Mouse (Mus musculus) thymus, postnatal 0 days (tissue): Measurements from ENCODE around the gene Gmpr2. TPM values are rescaled to one million over a fixed set of nuclear protein-coding genes. Genes with fewer than 3 reads are reported as not detected.

Experiments
- DNase-seq: peaks from one replicate; pipeline ENCODE4 v3.0.0-alpha.2; 2015; ENCODE audit warnings: low spot score
- polyA plus RNA-seq: library from polyadenylated mRNA; unstranded; fragments of >200 nt; fragmentation: Nextera tagmentation; extraction: Ambion mirVana; gene quantifications from 2 replicates; pipeline ENCODE4 v1.2.1, GENCODE M21; 2015

Gmpr2 gene
- polyA plus RNA-seq, 1 experiment from 2014 or later = 71.3 TPM

GRCm38 (mm10) chr14:55723433-55723832 is 51.7 kb downstream of the Gmpr2 start:
- no peak for DNase-seq

GRCm38 (mm10) chr14:55724411-55724871 is 52.7 kb downstream of the Gmpr2 start:
- peak; percentile 92 for DNase-seq

- DNase-seq = no peak
These were observed 54.5 kb downstream of the Gmpr2 start for GRCm38 (mm10) chr14:55726261-55726660.

- no peak for DNase-seq
These were observed 56.3 kb downstream of the Gmpr2 start for GRCm38 (mm10) chr14:55727889-55728685.

Other genes with a start within 250 kb of the Gmpr2 start
- 62.4 and 63.8 TPM in 2 replicates for gene Dhrs4, start 193.2 kb upstream of the Gmpr2 start, polyA plus RNA-seq
- gene Carmil3, start 181.3 kb upstream of the Gmpr2 start, polyA plus RNA-seq = 1.1 and 1.3 TPM in 2 replicates
- gene Cpne6, start 161.5 kb upstream of the Gmpr2 start, polyA plus RNA-seq = 0.31 and 0.39 TPM in 2 replicates
- 0.07 and 0.08 TPM in 2 replicates for gene Nrl, start 147.0 kb upstream of the Gmpr2 start, polyA plus RNA-seq
- gene Pck2, start 131.7 kb upstream of the Gmpr2 start, polyA plus RNA-seq = 4.7 and 5.6 TPM in 2 replicates
- gene Dcaf11, start 111.9 kb upstream of the Gmpr2 start, polyA plus RNA-seq = 50.3 and 55.9 TPM in 2 replicates
- gene A730061H03Rik, start 111.5 kb upstream of the Gmpr2 start, polyA plus RNA-seq = 2.1 and 3.2 TPM in 2 replicates
- 0.26 and 0.33 TPM in 2 replicates for gene Fitm1, start 96.3 kb upstream of the Gmpr2 start, polyA plus RNA-seq
- gene Psme1, start 93.8 kb upstream of the Gmpr2 start, polyA plus RNA-seq = 281 and 294 TPM in 2 replicates
- 4.8 and 5.6 TPM in 2 replicates for gene Emc9, start 86.6 kb upstream of the Gmpr2 start, polyA plus RNA-seq
- gene Psme2, start 80.8 kb upstream of the Gmpr2 start, polyA plus RNA-seq = 604 and 625 TPM in 2 replicates
- 18.0 and 22.6 TPM in 2 replicates for gene Rnf31, start 80.2 kb upstream of the Gmpr2 start, polyA plus RNA-seq
- gene Irf9, start 68.4 kb upstream of the Gmpr2 start, polyA plus RNA-seq = 46.6 and 50.2 TPM in 2 replicates
- gene Rec8, start 53.9 kb upstream of the Gmpr2 start, polyA plus RNA-seq = 0.57 and 0.98 TPM in 2 replicates
- 32.8 and 39.6 TPM in 2 replicates for gene Ipo4, start 36.0 kb upstream of the Gmpr2 start, polyA plus RNA-seq
- gene Gm49378, start 34.0 kb upstream of the Gmpr2 start, polyA plus RNA-seq = 0.71 and 1.7 TPM in 2 replicates
- 71.6 and 76.7 TPM in 2 replicates for gene Tm9sf1, start 28.1 kb upstream of the Gmpr2 start, polyA plus RNA-seq
- gene Tssk4, start 21.8 kb upstream of the Gmpr2 start, polyA plus RNA-seq = 0.62 and 0.81 TPM in 2 replicates
- gene Mdp1, start 11.4 kb upstream of the Gmpr2 start, polyA plus RNA-seq = 78.1 and 80.2 TPM in 2 replicates
- 529 and 550 TPM in 2 replicates for gene Nedd8, start 183 bp downstream of the Gmpr2 start, polyA plus RNA-seq
- gene Tinf2, start 9.9 kb downstream of the Gmpr2 start, polyA plus RNA-seq = 55.4 and 57.7 TPM in 2 replicates
- gene Tgm1, start 42.0 kb downstream of the Gmpr2 start, polyA plus RNA-seq = 2.0 and 3.0 TPM in 2 replicates
- 32.2 and 39.4 TPM in 2 replicates for gene Rabggta, start 50.3 kb downstream of the Gmpr2 start, polyA plus RNA-seq
- gene Dhrs1, start 73.7 kb downstream of the Gmpr2 start, polyA plus RNA-seq = 63.6 and 65.8 TPM in 2 replicates
- 37.8 and 47.2 TPM in 2 replicates for gene Nop9, start 73.8 kb downstream of the Gmpr2 start, polyA plus RNA-seq
- 0.14 TPM in 1 of 2 replicates, not detected in the other for gene Cideb, start 86.5 kb downstream of the Gmpr2 start, polyA plus RNA-seq
- 0.78 and 1.2 TPM in 2 replicates for gene Ltb4r2, start 89.5 kb downstream of the Gmpr2 start, polyA plus RNA-seq
- gene Ltb4r1, start 94.0 kb downstream of the Gmpr2 start, polyA plus RNA-seq = 3.7 and 4.3 TPM in 2 replicates
- gene Adcy4, start 112.2 kb downstream of the Gmpr2 start, polyA plus RNA-seq = 2.2 and 2.7 TPM in 2 replicates
- 70.3 and 76.2 TPM in 2 replicates for gene Ripk3, start 116.9 kb downstream of the Gmpr2 start, polyA plus RNA-seq
- 1.7 and 2.2 TPM in 2 replicates for gene Nfatc4, start 151.2 kb downstream of the Gmpr2 start, polyA plus RNA-seq
- gene Nynrin, start 182.1 kb downstream of the Gmpr2 start, polyA plus RNA-seq = 1.7 and 2.4 TPM in 2 replicates
- gene Cbln3, start 212.5 kb downstream of the Gmpr2 start, polyA plus RNA-seq = 0.05 and 0.12 TPM in 2 replicates
- 8.5 and 9.8 TPM in 2 replicates for gene Khnyn, start 213.0 kb downstream of the Gmpr2 start, polyA plus RNA-seq
- 72.5 and 74.8 TPM in 2 replicates for gene Sdr39u1, start 228.4 kb downstream of the Gmpr2 start, polyA plus RNA-seq